9 mouse cellular contexts compared by ENCODE assay signal in genomic region chr17:23850853-23851749, GRCm38 (mm10). TPM values are rescaled to one million over a fixed set of nuclear protein-coding genes. Genes with fewer than 3 reads are reported as not detected.
DNase-seq lines count a peak whose midpoint lies in the region; ATAC-seq lines count a peak whose summit lies in the region.
"Had no signal": no experiment of that assay in that cellular context is flagged by ENCODE, and none has a peak within 500 bp of the region (broad histone marks: within the 10 kb centered on the region; RNA-seq: fewer than 3 reads in every experiment).

No protein-coding gene starts in this region.

- H3K4me1 ChIP-seq in hindbrain, embryonic 15.5 days (replicated peaks), result no peaks in the 10 kb centered on the region
- H3K4me1 ChIP-seq in limb, embryonic 10.5 days, result peaks cover 7% of the 10 kb centered on the region

- no peak overlapping the region for H3K27ac ChIP-seq in hindbrain, embryonic 15.5 days (replicated peaks)
- 0 out of 2 replicates have a peak overlapping the region, but pooled peaks have one; percentile 42 for H3K27ac ChIP-seq in limb, embryonic 10.5 days

- H3K9me3 ChIP-seq in hindbrain, embryonic 15.5 days, result no peaks in the 10 kb centered on the region
- H3K9me3 ChIP-seq in limb, embryonic 10.5 days (replicated peaks), result no peaks in the 10 kb centered on the region

- no peak overlapping the region for H3K4me2 ChIP-seq in hindbrain, embryonic 15.5 days

- ATAC-seq in hindbrain, embryonic 15.5 days (ENCODE audit: low FRiP score, low read depth), result peak; percentile 49

- peak; percentile 68 for DNase-seq in ovary, postnatal 14 days (ENCODE audit: low spot score)
- no peak for DNase-seq in ovary, postnatal 10 days (ENCODE audit: low spot score)
- DNase-seq in adrenal gland, postnatal 10 days, result peak; percentile 80
- DNase-seq in embryo, embryonic 9.5 days (ENCODE audit: extremely low spot score), result peak; percentile 71
- peak; percentile 77 for DNase-seq in limb, embryonic 10.5 days (ENCODE audit: low spot score)
- DNase-seq in naive thymus-derived CD4-positive, alpha-beta T cell, adult 2 months (ENCODE audit: low read depth), result peak; percentile 79
- peak; percentile 79 for DNase-seq in thymus, postnatal 4 days

- H3K27me3 ChIP-seq in hindbrain, embryonic 15.5 days, result no peaks in the 10 kb centered on the region
- H3K27me3 ChIP-seq in limb, embryonic 10.5 days (ENCODE audit: low read depth, poor library complexity, severe bottlenecking), result no peaks in the 10 kb centered on the region

- no peak overlapping the region for H3K4me3 ChIP-seq in hindbrain, embryonic 15.5 days
- H3K4me3 ChIP-seq in limb, embryonic 10.5 days, result no peak overlapping the region

- H3K9ac ChIP-seq in hindbrain, embryonic 15.5 days, result no peak overlapping the region

- 64% methylated on average over 18 of the region's 19 CpGs for WGBS in hindbrain, embryonic 15.5 days
- WGBS in limb, embryonic 10.5 days, result 66% methylated on average over 19 of the region's 19 CpGs

- no peaks in the 10 kb centered on the region for H3K36me3 ChIP-seq in hindbrain, embryonic 15.5 days
- H3K36me3 ChIP-seq in limb, embryonic 10.5 days, result no peaks in the 10 kb centered on the region

RNA-seq across cellular contexts. Expression of gene Prss41, which starts 7.1 kb away (rescaled TPM):
- total RNA-seq in adrenal gland, postnatal 10 days (2021), result under 1 TPM; 0.21 to 0.58 TPM
- polyA plus RNA-seq in hindbrain, embryonic 15.5 days (2015; fragmentation: Nextera tagmentation; extraction: Ambion mirVana), result 1.3 and 1.8 TPM in 2 replicates
- 3.3 and 3.9 TPM in 2 replicates for polyA plus RNA-seq in limb, embryonic 10.5 days (2016; fragmentation: Nextera tagmentation; extraction: Ambion mirVana)
- total RNA-seq: neutrophil, adult 5-6 weeks had no signal

RNA-seq across cellular contexts. Expression of gene Prss32, which starts 7.4 kb away (rescaled TPM):
- not detected for total RNA-seq in adrenal gland, postnatal 10 days (2021)
- not detected in 2 replicates for polyA plus RNA-seq in hindbrain, embryonic 15.5 days (2015; fragmentation: Nextera tagmentation; extraction: Ambion mirVana)
- polyA plus RNA-seq in limb, embryonic 10.5 days (2016; fragmentation: Nextera tagmentation; extraction: Ambion mirVana), result not detected in 2 replicates

RNA-seq across cellular contexts. Expression of gene Prss33, which starts 15.2 kb away (rescaled TPM):
- total RNA-seq in adrenal gland, postnatal 10 days (2021), result not detected
- polyA plus RNA-seq in hindbrain, embryonic 15.5 days (2015; fragmentation: Nextera tagmentation; extraction: Ambion mirVana), result 0.17 and 0.35 TPM in 2 replicates
- not detected in 2 replicates for polyA plus RNA-seq in limb, embryonic 10.5 days (2016; fragmentation: Nextera tagmentation; extraction: Ambion mirVana)
- total RNA-seq: neutrophil, adult 5-6 weeks had no signal

RNA-seq across cellular contexts. Expression of gene Prss21, which starts 16.8 kb away (rescaled TPM):
- not detected for total RNA-seq in adrenal gland, postnatal 10 days (2021)
- polyA plus RNA-seq in hindbrain, embryonic 15.5 days (2015; fragmentation: Nextera tagmentation; extraction: Ambion mirVana), result not detected in 2 replicates
- not detected in 2 replicates for polyA plus RNA-seq in limb, embryonic 10.5 days (2016; fragmentation: Nextera tagmentation; extraction: Ambion mirVana)
- total RNA-seq: neutrophil, adult 5-6 weeks had no signal

RNA-seq across cellular contexts. Expression of gene Elob, which starts 22.2 kb away (rescaled TPM):
- 100 to 1,000 TPM; 333 to 378 TPM for total RNA-seq in adrenal gland, postnatal 10 days (2021)
- polyA plus RNA-seq in hindbrain, embryonic 15.5 days (2015; fragmentation: Nextera tagmentation; extraction: Ambion mirVana), result 1,257 and 1,293 TPM in 2 replicates
- 1,047 and 1,081 TPM in 2 replicates for polyA plus RNA-seq in limb, embryonic 10.5 days (2016; fragmentation: Nextera tagmentation; extraction: Ambion mirVana)
